Mouse (Mus musculus) lung, adult 2 months (tissue): ENCODE data around the gene Ucp3.

ENCODE experiments used
- CTCF ChIP-seq: fragments of 200-500 bp; IDR thresholded peaks from 2 replicates; pipeline ENCODE4 v1.5.1; 2011; ENCODE audit warnings: mild to moderate bottlenecking, low read length, control low read depth; ENCODE audit not compliant: insufficient read depth
- POLR2A ChIP-seq: fragments of 200-500 bp; IDR thresholded peaks from 2 replicates; pipeline ENCODE4 v1.6.1; 2011; ENCODE audit warnings: low read depth, mild to moderate bottlenecking, control low read depth, low read length, borderline replicate concordance; ENCODE audit errors: extremely low read depth

DNA sequence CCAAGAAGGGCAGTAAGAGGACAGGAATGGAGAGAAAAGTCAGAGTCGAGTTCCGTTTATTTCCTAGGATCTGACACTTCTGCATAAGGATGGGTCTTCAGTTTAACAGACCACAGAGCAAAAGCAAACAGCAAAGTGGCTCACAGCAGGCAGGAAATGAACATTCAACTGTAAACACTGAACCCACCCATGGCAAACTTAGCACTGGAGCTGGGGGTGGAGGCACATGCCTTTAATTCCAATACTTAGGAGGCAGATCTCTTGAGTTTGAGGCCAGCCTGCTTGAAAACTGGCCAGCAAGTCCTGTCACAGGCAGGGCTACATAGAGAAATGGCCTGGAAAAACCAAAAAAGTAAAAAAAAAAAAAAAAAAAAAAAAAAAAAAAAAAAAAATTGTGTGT lies 60.7 kb downstream of the Ucp3 start:
- TF ChIP-seq CTCF = no peak
- TF ChIP-seq POLR2A = no peak
